Mouse (Mus musculus) lung, postnatal 0 days (tissue): Measurements from ENCODE around the gene Kctd11. TPM values are rescaled to one million over a fixed set of nuclear protein-coding genes. Genes with fewer than 3 reads are reported as not detected.
A peak's percentile ranks its signal among the peaks of the same experiment; 100 is the strongest.

ENCODE experiments used
- ATAC-seq: fragments of 200-750 bp; cut with Nextera tagmentation; 2 replicates; pipeline ENCODE4 v1.8.0; 2017; ENCODE audit warnings: moderate library complexity
- DNase-seq: peaks from one replicate; pipeline ENCODE4 v3.0.0-alpha.2; 2016; ENCODE audit warnings: low spot score
- H3K27ac ChIP-seq: fragments of 300-500 bp; sonication (generic); 2 replicates; pipeline ENCODE4 v1.5.1; 2014; ENCODE audit warnings: antibody characterized with exemption, mild to moderate bottlenecking, low read length, mixed read lengths
- H3K27me3 ChIP-seq: fragments of 300-500 bp; sonication (generic); replicated peaks from 2 replicates; pipeline ENCODE4 v1.6.1; 2014; ENCODE audit warnings: low read length, mixed read lengths; ENCODE audit not compliant: insufficient read depth
- H3K36me3 ChIP-seq: fragments of 300-500 bp; sonication (generic); 2 replicates; pipeline ENCODE4 v1.6.1; 2014; ENCODE audit warnings: low read length, mixed read lengths; ENCODE audit not compliant: insufficient read depth
- H3K4me1 ChIP-seq: fragments of 300-500 bp; sonication (generic); 2 replicates; pipeline ENCODE4 v1.6.1; 2014; ENCODE audit warnings: antibody characterized with exemption, low read depth, low read length, mixed read lengths; ENCODE audit not compliant: insufficient read depth
- H3K4me2 ChIP-seq: fragments of 300-500 bp; sonication (generic); replicated peaks from 2 replicates; pipeline ENCODE4 v1.6.1; 2014; ENCODE audit warnings: low read depth, mild to moderate bottlenecking, low read length, moderate library complexity, mixed read lengths
- H3K4me3 ChIP-seq: fragments of 300-500 bp; sonication (generic); 2 replicates; pipeline ENCODE4 v1.5.1; 2014; ENCODE audit warnings: low read depth, low read length
- H3K9ac ChIP-seq: fragments of 300-500 bp; sonication (generic); replicated peaks from 2 replicates; pipeline ENCODE4 v1.6.1; 2014; ENCODE audit warnings: low read depth, mild to moderate bottlenecking
- H3K9me3 ChIP-seq: fragments of 300-500 bp; sonication (generic); 2 replicates; pipeline ENCODE4 v1.6.1; 2016; ENCODE audit warnings: low read length, mixed read lengths
- CTCF ChIP-seq: IDR thresholded peaks from 2 replicates; pipeline ENCODE4 v1.5.1; 2016; ENCODE audit warnings: antibody characterized with exemption, mild to moderate bottlenecking
- EP300 ChIP-seq: IDR thresholded peaks from 2 replicates; pipeline ENCODE4 v1.6.1; 2016; ENCODE audit warnings: antibody characterized with exemption, mild to moderate bottlenecking, control low read depth
- WGBS: fragments of 180-500 bp; shearing (Covaris S2); extraction: QIAGEN DNeasy Blood & Tissue Kit; methylation state at CpG from one replicate; pipeline ENCODE4 v1.1.7; 2014; 5-methylcytosine and 5-hydroxymethylcytosine counted together
- polyA plus RNA-seq: library from polyadenylated mRNA; unstranded; fragments of >200 nt; fragmentation: Nextera tagmentation; extraction: Ambion mirVana; gene quantifications from 2 replicates; pipeline ENCODE4 v1.2.1, GENCODE M21; 2015

Gene Kctd11
- polyA plus RNA-seq, 1 experiment from 2014 or later, result 10.1 TPM

- Histone ChIP-seq H3K9me3 (no peaks in the 10 kb centered on the region), H3K4me2 (peak overlapping the region; percentile 75), H3K4me3 (peak overlapping the region; percentile 56), H3K4me1 (peaks cover 18% of the 10 kb centered on the region), H3K27ac (peak overlapping the region; percentile 94; the same call in 1 of the 2 replicates), H3K27me3 (no peaks in the 10 kb centered on the region), H3K9ac (peak overlapping the region; percentile 51; the same call in 1 of the 2 replicates), H3K36me3 (no peaks in the 10 kb centered on the region)
- no peak for TF ChIP-seq CTCF
- no peak for TF ChIP-seq EP300
- ATAC-seq (no peak), DNase-seq (no peak)
- 47% methylated on average over 15 of the region's 15 CpGs for WGBS
Observed at GRCm38 (mm10) chr11:69879711-69880110, 1.5 kb downstream of the Kctd11 start.

GRCm38 (mm10) chr11:69878952-69879351 lies 2.3 kb downstream of the Kctd11 start:
- DNase-seq (no peak), ATAC-seq (no peak)
- Histone ChIP-seq H3K9ac (0 out of 2 replicates have a peak overlapping the region, but pooled peaks have one; percentile 19), H3K4me2 (peak overlapping the region; percentile 75), H3K9me3 (no peaks in the 10 kb centered on the region), H3K27me3 (no peaks in the 10 kb centered on the region), H3K4me1 (peaks cover 13% of the 10 kb centered on the region), H3K27ac (no peak overlapping the region; the same call in 1 of the 2 replicates), H3K4me3 (no peak overlapping the region), H3K36me3 (no peaks in the 10 kb centered on the region)
- 75% methylated on average over 6 of the region's 6 CpGs for WGBS
- TF ChIP-seq EP300 (no peak), CTCF (no peak)

GRCm38 (mm10) chr11:69878399-69878798 lies 2.8 kb downstream of the Kctd11 start:
- H3K4me2 ChIP-seq, result no peak overlapping the region
- ATAC-seq (no peak), DNase-seq (no peak)
- no peak overlapping the region for H3K4me3 ChIP-seq
- no peaks in the 10 kb centered on the region for H3K9me3 ChIP-seq
- no peak overlapping the region for H3K9ac ChIP-seq
- no peak overlapping the region for H3K27ac ChIP-seq
- no peaks in the 10 kb centered on the region for H3K36me3 ChIP-seq
- peaks cover 13% of the 10 kb centered on the region for H3K4me1 ChIP-seq
- no peak for TF ChIP-seq CTCF
- 81% methylated on average over 3 of the region's 3 CpGs for WGBS
- H3K27me3 ChIP-seq, result no peaks in the 10 kb centered on the region

GRCm38 (mm10) chr11:69877878-69878277 lies 3.3 kb downstream of the Kctd11 start, which contains the start of gene Tmem95:
TSS of gene Tmem95 (minus strand) at chr11:69878018.
- Histone ChIP-seq H3K4me2 (peak within 1 kb of the TSS; percentile 75), H3K4me1 (peaks cover 13% of the 10 kb centered on the region), H3K4me3 (no peak within 1 kb of the TSS), H3K9ac (no peak within 1 kb of the TSS), H3K9me3 (no peaks in the 10 kb centered on the region), H3K36me3 (no peaks in the 10 kb centered on the region), H3K27ac (peak within 1 kb of the TSS; percentile 33; the same call in 1 of the 2 replicates), H3K27me3 (no peaks in the 10 kb centered on the region)
- 82% methylated on average over 11 of the region's 11 CpGs for WGBS
- DNase-seq (no peak), ATAC-seq (no peak)
- TF ChIP-seq EP300, result no peak
- no peak for TF ChIP-seq CTCF

GRCm38 (mm10) chr11:69876867-69877266 lies 4.3 kb downstream of the Kctd11 start:
- Histone ChIP-seq H3K4me1 (peaks cover 13% of the 10 kb centered on the region), H3K9ac (no peak overlapping the region), H3K4me3 (no peak overlapping the region), H3K27ac (peak overlapping the region; percentile 33), H3K4me2 (peak overlapping the region; percentile 34), H3K36me3 (no peaks in the 10 kb centered on the region), H3K27me3 (no peaks in the 10 kb centered on the region), H3K9me3 (no peaks in the 10 kb centered on the region)
- ATAC-seq (peak; percentile 31), DNase-seq (peak; percentile 95)
- TF ChIP-seq CTCF, result peak; percentile 95
- TF ChIP-seq EP300, result no peak
- 2% methylated on average over 12 of the region's 12 CpGs for WGBS

- DNase-seq (peak; percentile 90), ATAC-seq (peak; percentile 43)
- Histone ChIP-seq H3K4me3 (no peak overlapping the region), H3K27ac (peak overlapping the region; percentile 33), H3K9ac (no peak overlapping the region), H3K4me1 (peaks cover 13% of the 10 kb centered on the region), H3K9me3 (no peaks in the 10 kb centered on the region), H3K27me3 (no peaks in the 10 kb centered on the region), H3K36me3 (no peaks in the 10 kb centered on the region), H3K4me2 (no peak overlapping the region; the same call in 1 of the 2 replicates)
- TF ChIP-seq EP300 (peak; percentile 58; the same call in 1 of the 2 replicates), CTCF (peak; percentile 44)
- 12% methylated on average over 7 of the region's 7 CpGs for WGBS
Observed at GRCm38 (mm10) chr11:69876186-69876585, 5.0 kb downstream of the Kctd11 start.
